Mouse (Mus musculus) CH12.LX (cell line): ENCODE results near the gene Slc2a12. TPM values are rescaled to one million over a fixed set of nuclear protein-coding genes. Genes with fewer than 3 reads are reported as not detected.
A peak's percentile ranks its signal among the peaks of the same experiment; 100 is the strongest.

ENCODE experiments used
- DNase-seq: peaks from one replicate; pipeline ENCODE4 v3.0.0-alpha.2; 2013; ENCODE audit errors: extremely low read depth
- H3K27ac ChIP-seq: 2 replicates; pipeline ENCODE4 v1.5.1; 2012; ENCODE audit warnings: low read depth, mild to moderate bottlenecking, control low read depth, moderate library complexity; ENCODE audit not compliant: insufficient read depth
- H3K27me3 ChIP-seq: replicated peaks from 2 replicates; pipeline ENCODE3; 2012; ENCODE audit warnings: inconsistent platforms
- H3K36me3 ChIP-seq, 2 experiments: replicated peaks in 1 of 2; 2 replicates each; pipeline versions ENCODE3 to v1.6.1; 2012; ENCODE audit warnings: inconsistent platforms in 1 of 2, low read length in 1 of 2, mild to moderate bottlenecking in 1 of 2, mixed read lengths in 1 of 2, moderate library complexity in 1 of 2; ENCODE audit not compliant: control insufficient read depth in 1 of 2, insufficient read depth in 1 of 2
- H3K4me1 ChIP-seq, 2 experiments: 2 replicates each; pipeline ENCODE4 v1.6.1; 2012; ENCODE audit warnings: inconsistent platforms in 1 of 2, moderate library complexity in 1 of 2; ENCODE audit not compliant: insufficient read depth in 2 of 2, control insufficient read depth in 1 of 2
- H3K4me2 ChIP-seq: 2 replicates; pipeline ENCODE4 v1.6.1; 2012; ENCODE audit warnings: low read depth, mild to moderate bottlenecking, control low read depth; ENCODE audit not compliant: poor library complexity, insufficient read depth, severe bottlenecking
- H3K4me3 ChIP-seq, 3 experiments: fragments of 150-350 bp in 1 of 3; sonication (generic) in 1 of 3; replicated peaks in 1 of 3; 2 replicates each; pipeline versions ENCODE3 to v1.5.1; 2011 to 2012; ENCODE audit warnings: low read depth in 2 of 3, low read length in 2 of 3, mild to moderate bottlenecking in 2 of 3, moderate library complexity in 2 of 3, control low read depth in 1 of 3, improper control_type of control experiment in 1 of 3, inconsistent platforms in 1 of 3, mixed read lengths in 1 of 3; ENCODE audit not compliant: poor library complexity in 1 of 3
- H3K79me2 ChIP-seq: replicated peaks from 2 replicates; pipeline ENCODE4 v1.6.1; 2012; ENCODE audit warnings: mild to moderate bottlenecking, moderate library complexity; ENCODE audit not compliant: control insufficient read depth, poor library complexity, insufficient read depth, severe bottlenecking; ENCODE audit errors: extremely low read depth
- H3K9ac ChIP-seq: 2 replicates; pipeline ENCODE4 v1.6.1; 2012; ENCODE audit warnings: low read depth, mild to moderate bottlenecking, control low read depth, moderate library complexity; ENCODE audit not compliant: insufficient read depth
- H3K9me3 ChIP-seq: replicated peaks from 2 replicates; pipeline ENCODE3; 2012; ENCODE audit warnings: low read length, inconsistent platforms, mixed read lengths
- BHLHE40 ChIP-seq: IDR thresholded peaks from 2 replicates; pipeline ENCODE4 v1.6.1; 2011; ENCODE audit warnings: mild to moderate bottlenecking, low read depth, low read length, improper control_type of control experiment
- CTCF ChIP-seq, 2 experiments: IDR thresholded peaks in 1 of 2; conservative IDR thresholded peaks in 1 of 2; 2 replicates each; pipeline ENCODE4 v1.5.1; 2011 to 2012; ENCODE audit warnings: low read depth in 2 of 2, low read length in 2 of 2, improper control_type of control experiment in 1 of 2, inconsistent platforms in 1 of 2, mild to moderate bottlenecking in 1 of 2, moderate library complexity in 1 of 2
- E2F4 ChIP-seq: IDR thresholded peaks from 2 replicates; pipeline ENCODE4 v1.6.1; 2011; ENCODE audit warnings: low read depth, low read length, improper control_type of control experiment; ENCODE audit not compliant: insufficient replicate concordance
- ELF1 ChIP-seq: IDR thresholded peaks from 2 replicates; pipeline ENCODE4 v1.6.1; 2014; ENCODE audit warnings: low read depth, mild to moderate bottlenecking, inconsistent platforms, low read length, improper control_type of control experiment
- ETS1 ChIP-seq: conservative IDR thresholded peaks from 2 replicates; pipeline ENCODE4 v1.6.1; 2012; ENCODE audit warnings: low read depth, mild to moderate bottlenecking, inconsistent platforms, low read length, improper control_type of control experiment, moderate library complexity
- IRF4 ChIP-seq: IDR thresholded peaks from 2 replicates; pipeline ENCODE4 v1.6.1; 2014; ENCODE audit warnings: low read depth, mild to moderate bottlenecking, inconsistent platforms, low read length, improper control_type of control experiment
- MAFK ChIP-seq: IDR thresholded peaks from 2 replicates; pipeline ENCODE4 v1.6.1; 2011; ENCODE audit warnings: low read length, improper control_type of control experiment; ENCODE audit not compliant: insufficient replicate concordance
- MAX ChIP-seq: IDR thresholded peaks from 2 replicates; pipeline ENCODE4 v1.6.1; 2011; ENCODE audit warnings: low read length, improper control_type of control experiment
- MAZ ChIP-seq: IDR thresholded peaks from 2 replicates; pipeline ENCODE4 v1.6.1; 2012; ENCODE audit warnings: low read depth, mild to moderate bottlenecking, inconsistent platforms, low read length, improper control_type of control experiment, moderate library complexity
- MXI1 ChIP-seq: IDR thresholded peaks from 2 replicates; pipeline ENCODE4 v1.6.1; 2011; ENCODE audit warnings: mild to moderate bottlenecking, low read depth, low read length, improper control_type of control experiment
- MYC ChIP-seq: IDR thresholded peaks from 2 replicates; pipeline ENCODE4 v1.6.1; 2011; ENCODE audit warnings: low read depth, mild to moderate bottlenecking, improper control_type of control experiment, low read length
- NELFE ChIP-seq: IDR thresholded peaks from 2 replicates; pipeline ENCODE4 v1.6.1; 2011; ENCODE audit warnings: low read depth, low read length, improper control_type of control experiment
- POLR2AphosphoS2 ChIP-seq: IDR thresholded peaks from 2 replicates; pipeline ENCODE4 v1.6.1; 2011; ENCODE audit warnings: low read depth, low read length, improper control_type of control experiment
- RAD21 ChIP-seq: IDR thresholded peaks from 2 replicates; pipeline ENCODE4 v1.6.1; 2011; ENCODE audit warnings: low read depth, mild to moderate bottlenecking, low read length, improper control_type of control experiment, moderate library complexity
- SIN3A ChIP-seq: IDR thresholded peaks from 2 replicates; pipeline ENCODE4 v1.6.1; 2012; ENCODE audit warnings: low read length, improper control_type of control experiment, inconsistent platforms
- UBTF ChIP-seq: IDR thresholded peaks from 2 replicates; pipeline ENCODE4 v1.6.1; 2012; ENCODE audit warnings: low read depth, mild to moderate bottlenecking, inconsistent platforms, low read length, improper control_type of control experiment, moderate library complexity
- USF1 ChIP-seq: IDR thresholded peaks from 2 replicates; pipeline ENCODE4 v1.6.1; 2014; ENCODE audit warnings: low read depth, mild to moderate bottlenecking, inconsistent platforms, low read length, improper control_type of control experiment
- USF2 ChIP-seq: conservative IDR thresholded peaks from 2 replicates; pipeline ENCODE4 v1.6.1; 2011; ENCODE audit warnings: low read depth, low read length, improper control_type of control experiment
- ZC3H11A ChIP-seq: IDR thresholded peaks from 2 replicates; pipeline ENCODE4 v1.6.1; 2012; ENCODE audit warnings: low read depth, mild to moderate bottlenecking, inconsistent platforms, low read length, improper control_type of control experiment
- ZMIZ1 ChIP-seq: IDR thresholded peaks from 2 replicates; pipeline ENCODE4 v1.6.1; 2012; ENCODE audit warnings: low read depth, mild to moderate bottlenecking, inconsistent platforms, low read length, improper control_type of control experiment
- dilution Hi-C: fragments of 300-500 bp; cut with MboI; formaldehyde crosslinking; loops from 2 replicates; pipeline ENCODE4 v1.14.3; 2020; ENCODE audit warnings: low sequenced_read_pairs; ENCODE audit not compliant: extremely low pct_unique_long_range_greater_than_20kb, extremely low pct_ligation_motif_present
- in situ Hi-C: fragments of 300-500 bp; cut with MboI; formaldehyde crosslinking; loops from 3 replicates; pipeline ENCODE4 v1.14.3; 2019; ENCODE audit warnings: low sequenced_read_pairs, low pct_ligation_motif_present, low pct_unique_long_range_greater_than_20kb, mixed read lengths
- polyA plus RNA-seq: library from polyadenylated mRNA; unstranded; fragments of >175 nt; gene quantifications from 2 replicates; pipeline ENCODE4 v1.2.1, GENCODE M21; 2012; ENCODE audit warnings: low read depth; ENCODE audit not compliant: insufficient read length
- total RNA-seq, 2 experiments: library from RNA; depleted of rRNA; stranded (reverse); fragments of 300-350 nt in 1 of 2; fragments of >200 nt in 1 of 2; gene quantifications; 2 replicates each; pipeline ENCODE4 v1.2.3; 2012 to 2014

The Slc2a12 gene
- total and polyA plus RNA-seq, 3 experiments: 0.25 TPM; not detected in 2

DNA sequence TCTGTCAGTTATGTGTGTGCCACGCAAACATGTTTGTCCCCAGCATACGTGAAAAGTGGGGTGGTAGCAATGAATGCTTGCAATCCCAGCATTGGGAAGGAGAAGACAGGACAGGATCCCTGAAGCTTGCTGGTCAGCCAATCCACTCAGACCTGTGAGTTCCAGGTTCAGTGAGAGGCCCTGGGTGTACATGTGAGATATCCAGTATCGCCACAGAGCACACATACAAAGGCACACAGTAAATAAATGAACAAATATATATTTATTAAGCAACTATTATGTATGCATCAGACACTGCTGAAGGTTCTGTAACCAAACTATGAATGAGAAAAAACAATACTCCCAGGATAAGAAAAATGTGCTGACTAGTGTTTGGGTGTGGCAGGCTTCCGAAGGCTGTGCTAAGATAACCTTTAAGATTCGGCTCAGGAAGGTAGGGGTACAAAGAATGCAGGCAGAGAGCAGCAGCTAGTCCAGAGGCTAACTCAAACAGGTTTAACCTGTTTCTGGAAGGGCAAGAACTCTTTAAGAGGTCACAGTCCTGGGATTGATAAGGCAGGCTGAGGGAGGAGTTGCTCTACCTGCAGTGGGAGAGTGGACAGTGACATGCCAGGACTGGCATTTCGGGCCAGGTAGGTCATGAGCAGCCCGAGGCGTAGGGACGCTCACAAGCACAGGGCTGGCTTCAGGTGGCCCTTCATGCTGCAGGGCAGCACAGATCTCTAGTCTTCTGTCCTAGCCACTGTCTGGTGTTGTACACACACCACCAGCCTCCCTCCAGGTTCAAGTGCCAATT lies 53.5 kb downstream of the Slc2a12 start:
- in situ Hi-C loops: no loop called here
- H3K4me3 ChIP-seq: no peak overlapping the region
- H3K9me3 ChIP-seq: no peaks in the 10 kb centered on the region
- TF ChIP-seq USF1 (no peak), RAD21 (no peak), MAZ (no peak), ZMIZ1 (no peak), SIN3A (no peak), E2F4 (no peak), CTCF (conservative IDR thresholded peaks at IDR 0.05 in 1 of 2, IDR thresholded peaks at IDR 0.05 in 1 of 2; ENCODE audit: low read depth in 2 of 2, low read length in 2 of 2) (no peak)
- H3K27me3 ChIP-seq: no peaks in the 10 kb centered on the region
- H3K9ac ChIP-seq: no peak overlapping the region
- no peak for DNase-seq
- peaks cover 0 to 30% of the 10 kb centered on the region in 2 experiments; a peak in 3 of 4 replicates for H3K4me1 ChIP-seq
- peaks cover 7 to 27% of the 10 kb centered on the region in 2 experiments for H3K36me3 ChIP-seq
- H3K27ac ChIP-seq: no peak overlapping the region
- dilution Hi-C loops: no loop called here
- no peak overlapping the region for H3K4me2 ChIP-seq
- no peaks in the 10 kb centered on the region for H3K79me2 ChIP-seq

DNA sequence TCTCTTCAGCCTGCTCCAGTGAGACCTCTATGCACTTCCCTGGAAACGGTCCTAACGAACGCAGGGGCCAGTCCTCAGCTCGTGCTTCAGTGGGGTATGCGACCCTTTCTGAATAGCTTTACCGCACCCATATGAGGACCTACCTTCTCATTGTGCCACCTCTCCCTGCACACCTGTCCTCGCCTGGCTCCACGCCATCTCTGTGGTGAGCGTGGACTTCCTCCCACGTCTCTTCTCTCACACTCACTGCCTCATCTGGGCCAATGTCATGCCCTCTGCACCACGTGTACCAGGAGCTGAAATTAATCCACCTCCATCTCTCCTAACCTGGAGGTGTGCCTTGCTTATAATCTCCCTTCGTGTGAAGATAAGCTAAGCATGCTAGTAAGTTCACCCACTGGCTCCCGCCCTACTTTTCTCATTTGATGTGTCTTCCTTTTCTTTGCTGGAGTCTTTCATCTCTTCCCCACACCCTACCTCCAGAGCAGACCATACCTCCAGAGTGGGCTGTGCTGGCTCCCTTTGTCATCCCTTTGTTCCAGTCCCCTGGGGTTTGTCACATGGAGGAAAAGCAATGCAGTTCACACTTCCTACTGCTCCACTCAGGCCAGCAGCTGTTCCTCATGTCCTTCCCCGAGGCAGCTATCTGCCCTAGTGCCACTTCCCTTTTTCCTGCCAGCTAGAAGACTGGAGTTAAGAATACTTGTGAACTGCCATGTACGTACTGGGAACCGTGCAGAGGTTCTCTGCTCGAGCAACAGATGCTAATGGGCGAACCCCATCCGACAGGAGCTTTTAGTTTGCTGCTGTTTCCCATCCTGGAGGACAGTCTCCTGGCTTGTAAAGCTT lies 54.9 kb downstream of the Slc2a12 start:
- Histone ChIP-seq H3K4me2 (no peak overlapping the region), H3K4me1 (peaks cover 0 to 30% of the 10 kb centered on the region in 2 experiments; a peak in 3 of 4 replicates), H3K27me3 (no peaks in the 10 kb centered on the region), H3K36me3 (peaks cover 12 to 38% of the 10 kb centered on the region in 2 experiments), H3K9ac (no peak overlapping the region), H3K9me3 (no peaks in the 10 kb centered on the region), H3K27ac (no peak overlapping the region), H3K4me3 (no peak overlapping the region), H3K79me2 (no peaks in the 10 kb centered on the region)
- peak; percentile 18 for DNase-seq
- in situ Hi-C loops: no loop called here
- TF ChIP-seq USF1 (no peak), MAZ (no peak), BHLHE40 (no peak), RAD21 (no peak), IRF4 (no peak), ELF1 (no peak), MAFK (no peak), ZMIZ1 (no peak), MXI1 (no peak), MYC (no peak), CTCF (conservative IDR thresholded peaks at IDR 0.05 in 1 of 2, IDR thresholded peaks at IDR 0.05 in 1 of 2; ENCODE audit: low read depth in 2 of 2, low read length in 2 of 2) (no peak), UBTF (no peak), ZC3H11A (no peak), USF2 (no peak), ETS1 (no peak), NELFE (no peak), POLR2AphosphoS2 (no peak), MAX (no peak)
- dilution Hi-C loops: no loop called here
